Mouse (Mus musculus) embryonic facial prominence, embryonic 13.5 days (tissue): ENCODE measurements around the gene Cdk9. TPM values are rescaled to one million over a fixed set of nuclear protein-coding genes. Genes with fewer than 3 reads are reported as not detected.
A peak's percentile ranks its signal among the peaks of the same experiment; 100 is the strongest.

Experiments used
- ATAC-seq: fragments of 200-750 bp; cut with Nextera tagmentation; 2 replicates; pipeline ENCODE4 v1.8.0; 2017; ENCODE audit warnings: low read depth; ENCODE audit not compliant: insufficient number of reproducible peaks, insufficient read depth, low FRiP score, low TSS enrichment
- H3K27ac ChIP-seq: fragments of 300-500 bp; sonication (generic); 2 replicates; pipeline ENCODE4 v1.5.1; 2015; ENCODE audit warnings: moderate library complexity, mild to moderate bottlenecking, inconsistent platforms
- H3K27me3 ChIP-seq: fragments of 300-500 bp; sonication (generic); 2 replicates; pipeline ENCODE4 v1.6.1; 2015; ENCODE audit warnings: mild to moderate bottlenecking, inconsistent platforms
- H3K36me3 ChIP-seq: fragments of 300-500 bp; sonication (generic); 2 replicates; pipeline ENCODE4 v1.6.1; 2015; ENCODE audit warnings: mild to moderate bottlenecking, inconsistent platforms
- H3K4me1 ChIP-seq: fragments of 300-500 bp; sonication (generic); 2 replicates; pipeline ENCODE4 v1.6.1; 2015; ENCODE audit warnings: inconsistent platforms
- H3K4me2 ChIP-seq: fragments of 300-500 bp; sonication (generic); 2 replicates; pipeline ENCODE4 v1.6.1; 2015; ENCODE audit warnings: moderate library complexity, mild to moderate bottlenecking, inconsistent platforms
- H3K4me3 ChIP-seq: fragments of 300-500 bp; sonication (generic); 2 replicates; pipeline ENCODE4 v1.5.1; 2015; ENCODE audit warnings: mild to moderate bottlenecking, inconsistent platforms
- H3K9ac ChIP-seq: fragments of 300-500 bp; sonication (generic); 2 replicates; pipeline ENCODE4 v1.6.1; 2015; ENCODE audit warnings: mild to moderate bottlenecking, inconsistent platforms
- H3K9me3 ChIP-seq: fragments of 300-500 bp; sonication (generic); 2 replicates; pipeline ENCODE4 v1.6.1; 2016; ENCODE audit warnings: inconsistent platforms
- WGBS: fragments of 180-500 bp; shearing (Covaris S2); methylation state at CpG from one replicate; pipeline ENCODE4 v1.1.7; 2015; ENCODE audit warnings: mixed read lengths; 5-methylcytosine and 5-hydroxymethylcytosine counted together
- polyA plus RNA-seq: library from polyadenylated mRNA; unstranded; fragments of >200 nt; fragmentation: Nextera tagmentation; extraction: Ambion mirVana; gene quantifications from 2 replicates; pipeline ENCODE4 v1.2.1, GENCODE M21; 2015

The Cdk9 gene
- polyA plus RNA-seq, 1 experiment from 2014 or later: 114 TPM

DNA sequence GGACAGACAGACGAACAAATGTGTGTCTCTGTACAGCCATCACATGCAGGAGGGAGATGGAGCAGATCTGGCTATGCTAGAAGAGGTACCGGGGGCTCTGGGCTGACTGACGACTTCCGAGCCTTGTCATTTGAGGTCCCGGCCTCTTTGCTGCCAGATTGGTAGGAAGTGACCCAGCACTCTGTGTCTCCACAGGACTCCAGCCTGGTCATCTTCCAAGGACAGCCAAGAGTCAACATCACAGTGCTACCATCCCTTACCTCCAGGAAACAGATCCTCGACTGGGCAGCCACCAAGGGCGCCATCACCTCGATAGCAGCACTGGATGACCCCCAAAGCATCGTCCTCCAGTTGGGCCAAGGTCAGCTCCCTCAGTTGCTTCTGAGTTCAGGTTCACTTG lies 41.7 kb downstream of the Cdk9 start:
- ATAC-seq: no peak
- WGBS: 85% methylated on average over 9 of the region's 9 CpGs
- Histone ChIP-seq H3K4me3 (no peak overlapping the region), H3K9me3 (no peaks in the 10 kb centered on the region), H3K9ac (no peak overlapping the region), H3K36me3 (peaks cover 37% of the 10 kb centered on the region; the same call in 1 of the 2 replicates), H3K4me1 (no peaks in the 10 kb centered on the region), H3K27ac (no peak overlapping the region), H3K27me3 (no peaks in the 10 kb centered on the region), H3K4me2 (no peak overlapping the region)

DNA sequence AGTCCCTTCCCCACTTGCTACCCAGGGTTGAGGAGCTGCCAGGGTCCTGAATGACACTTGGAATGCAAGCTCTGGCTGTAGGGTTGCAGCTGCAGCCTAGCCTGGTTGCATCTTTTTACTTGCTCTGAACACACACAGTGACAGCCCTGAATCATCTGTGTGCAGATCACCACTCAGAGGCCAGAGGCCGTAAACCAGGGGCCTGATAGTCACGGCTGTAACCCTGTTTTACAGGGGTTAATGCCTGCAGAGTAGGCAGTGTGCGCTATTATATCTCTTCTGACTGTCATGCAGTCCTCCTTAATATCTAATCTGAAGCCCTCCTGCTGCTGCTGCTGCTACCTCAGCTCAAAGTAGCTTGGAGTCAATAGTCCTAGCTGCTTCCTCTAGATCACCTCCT lies 43.0 kb downstream of the Cdk9 start:
- 78% methylated on average over 3 of the region's 3 CpGs for WGBS
- no peak overlapping the region for H3K4me3 ChIP-seq
- ATAC-seq: no peak
- no peaks in the 10 kb centered on the region for H3K9me3 ChIP-seq
- H3K27me3 ChIP-seq: no peaks in the 10 kb centered on the region
- no peak overlapping the region for H3K9ac ChIP-seq
- H3K27ac ChIP-seq: no peak overlapping the region
- no peaks in the 10 kb centered on the region for H3K4me1 ChIP-seq
- H3K4me2 ChIP-seq: no peak overlapping the region
- peaks cover 29% of the 10 kb centered on the region; the same call in 1 of the 2 replicates for H3K36me3 ChIP-seq

DNA sequence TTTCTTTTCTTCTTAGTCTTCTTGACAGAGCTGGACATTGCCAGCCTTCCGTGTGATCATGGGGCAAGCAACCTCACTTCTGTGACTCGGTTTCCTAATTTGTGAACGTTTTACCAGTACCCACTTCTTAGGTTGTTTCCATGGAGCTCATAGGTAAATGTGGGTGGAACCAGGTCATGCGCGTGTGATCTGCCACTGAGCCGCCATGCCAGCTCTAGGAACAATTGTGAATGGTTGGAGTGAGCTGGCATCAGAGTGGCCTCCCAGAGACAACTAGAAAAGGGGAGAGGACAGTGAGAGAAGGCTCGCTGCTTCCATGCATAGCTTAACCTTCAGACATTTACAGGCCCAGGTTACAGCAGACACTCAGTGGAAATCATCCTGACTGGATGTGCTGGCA lies 44.7 kb downstream of the Cdk9 start:
- 91% methylated on average over 7 of the region's 7 CpGs for WGBS
- no peaks in the 10 kb centered on the region for H3K27me3 ChIP-seq
- no peak overlapping the region for H3K4me3 ChIP-seq
- no peaks in the 10 kb centered on the region for H3K4me1 ChIP-seq
- H3K36me3 ChIP-seq: peaks cover 22% of the 10 kb centered on the region; the same call in 1 of the 2 replicates
- H3K9ac ChIP-seq: no peak overlapping the region
- 0 out of 2 replicates have a peak overlapping the region, but pooled peaks have one; percentile 2 for H3K27ac ChIP-seq
- H3K4me2 ChIP-seq: no peak overlapping the region
- ATAC-seq: no peak
- no peaks in the 10 kb centered on the region for H3K9me3 ChIP-seq

DNA sequence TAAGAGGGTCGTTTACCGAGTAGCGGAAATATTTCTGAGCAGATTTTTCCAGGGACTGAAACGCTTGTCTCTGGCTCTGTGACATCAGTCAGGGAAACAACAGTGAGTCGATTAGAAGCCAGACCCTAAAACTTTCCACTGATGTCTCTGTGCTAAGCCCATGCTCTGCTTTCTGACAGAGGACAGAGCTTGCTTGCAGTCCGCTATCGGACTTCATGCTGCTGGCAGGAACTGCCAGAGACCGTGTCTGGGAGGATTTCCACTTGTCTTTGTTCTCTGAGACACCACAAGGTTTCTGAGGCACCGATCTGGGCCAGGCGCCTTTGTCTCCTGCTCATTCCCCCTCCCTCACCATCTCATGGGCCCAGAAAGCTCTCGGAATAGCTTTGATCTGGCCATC lies 45.1 kb downstream of the Cdk9 start:
- no peaks in the 10 kb centered on the region for H3K27me3 ChIP-seq
- no peak overlapping the region for H3K4me2 ChIP-seq
- H3K9ac ChIP-seq: no peak overlapping the region
- ATAC-seq: no peak
- WGBS: 53% methylated on average over 11 of the region's 11 CpGs
- H3K27ac ChIP-seq: 0 out of 2 replicates have a peak overlapping the region, but pooled peaks have one; percentile 2
- no peaks in the 10 kb centered on the region for H3K9me3 ChIP-seq
- peaks cover 18% of the 10 kb centered on the region; the same call in 1 of the 2 replicates for H3K36me3 ChIP-seq
- no peaks in the 10 kb centered on the region for H3K4me1 ChIP-seq
- no peak overlapping the region for H3K4me3 ChIP-seq

DNA sequence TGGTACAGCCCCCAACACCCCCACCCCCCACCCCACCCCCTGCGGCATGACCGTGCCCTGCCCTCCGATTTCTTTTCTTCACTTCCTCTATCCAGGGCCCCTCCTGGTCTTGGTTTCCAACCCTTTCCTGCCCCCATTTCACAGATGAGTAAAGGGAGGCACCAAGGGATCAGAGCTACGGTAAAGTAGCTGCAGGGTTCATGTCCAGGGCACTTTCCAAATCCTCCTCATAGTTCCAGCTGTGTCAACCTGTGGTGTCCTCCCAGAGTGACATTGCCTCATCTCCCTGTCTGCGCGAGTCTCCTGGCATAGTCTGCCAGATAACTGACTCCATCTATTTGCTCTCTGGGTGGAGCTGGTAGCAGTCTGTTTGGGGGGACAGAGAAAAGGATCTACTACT lies 47.0 kb downstream of the Cdk9 start:
- 81% methylated on average over 6 of the region's 6 CpGs for WGBS
- peaks cover 6% of the 10 kb centered on the region; the same call in 1 of the 2 replicates for H3K4me1 ChIP-seq
- H3K9ac ChIP-seq: no peak overlapping the region
- H3K27ac ChIP-seq: no peak overlapping the region
- no peaks in the 10 kb centered on the region for H3K27me3 ChIP-seq
- no peaks in the 10 kb centered on the region for H3K9me3 ChIP-seq
- no peak for ATAC-seq
- 0 out of 2 replicates have a peak, but pooled peaks cover 8% of the 10 kb centered on the region for H3K36me3 ChIP-seq
- H3K4me3 ChIP-seq: no peak overlapping the region
- H3K4me2 ChIP-seq: no peak overlapping the region

DNA sequence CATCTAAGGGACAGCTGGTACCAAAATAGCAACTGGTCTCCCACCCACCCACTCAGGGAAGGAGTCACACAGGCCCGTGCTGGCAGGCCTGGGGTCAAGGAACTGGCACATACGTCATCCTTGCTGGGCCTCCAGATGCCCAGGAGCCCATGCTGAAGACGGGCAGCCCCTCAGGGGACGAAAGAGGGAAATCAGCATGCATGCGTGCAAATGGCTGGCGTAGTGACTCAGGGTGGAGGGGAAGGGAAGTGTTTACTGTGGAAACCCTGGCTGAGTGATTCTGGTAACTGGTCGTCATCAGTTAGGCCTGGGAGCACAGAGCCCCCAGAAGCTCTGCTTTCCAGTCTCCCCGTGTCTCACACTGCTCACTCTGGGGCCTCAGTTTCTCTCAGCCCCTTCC lies 47.5 kb downstream of the Cdk9 start:
- no peak for ATAC-seq
- Histone ChIP-seq H3K9ac (no peak overlapping the region), H3K4me2 (no peak overlapping the region), H3K36me3 (0 out of 2 replicates have a peak, but pooled peaks cover 8% of the 10 kb centered on the region), H3K27me3 (no peaks in the 10 kb centered on the region), H3K4me1 (peaks cover 6% of the 10 kb centered on the region; the same call in 1 of the 2 replicates), H3K4me3 (no peak overlapping the region), H3K9me3 (no peaks in the 10 kb centered on the region), H3K27ac (no peak overlapping the region)
- WGBS: 70% methylated on average over 8 of the region's 8 CpGs

DNA sequence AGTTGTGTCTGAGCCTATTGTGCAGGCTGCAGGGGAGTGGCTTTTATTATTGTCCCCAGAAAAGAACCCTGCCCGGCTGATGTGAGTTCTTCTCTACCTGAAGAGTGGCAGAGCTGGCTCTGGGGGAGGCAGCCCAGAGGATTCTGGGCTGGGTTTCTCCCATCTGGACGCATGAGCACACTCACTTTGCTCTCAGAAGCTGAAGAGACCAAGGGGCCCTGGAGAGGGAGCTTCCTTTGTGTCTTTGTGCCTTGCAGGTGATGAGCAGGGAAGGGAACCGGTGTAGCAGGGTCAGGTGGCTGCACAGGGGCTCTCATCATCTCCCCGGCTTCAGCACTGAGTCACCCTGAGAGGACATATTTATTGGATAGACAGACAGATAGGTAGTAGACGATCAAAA lies 50.6 kb downstream of the Cdk9 start:
- ATAC-seq: no peak
- peak overlapping the region; percentile 46; the same call in 1 of the 2 replicates for H3K9ac ChIP-seq
- peak overlapping the region; percentile 64; the same call in 1 of the 2 replicates for H3K27ac ChIP-seq

DNA sequence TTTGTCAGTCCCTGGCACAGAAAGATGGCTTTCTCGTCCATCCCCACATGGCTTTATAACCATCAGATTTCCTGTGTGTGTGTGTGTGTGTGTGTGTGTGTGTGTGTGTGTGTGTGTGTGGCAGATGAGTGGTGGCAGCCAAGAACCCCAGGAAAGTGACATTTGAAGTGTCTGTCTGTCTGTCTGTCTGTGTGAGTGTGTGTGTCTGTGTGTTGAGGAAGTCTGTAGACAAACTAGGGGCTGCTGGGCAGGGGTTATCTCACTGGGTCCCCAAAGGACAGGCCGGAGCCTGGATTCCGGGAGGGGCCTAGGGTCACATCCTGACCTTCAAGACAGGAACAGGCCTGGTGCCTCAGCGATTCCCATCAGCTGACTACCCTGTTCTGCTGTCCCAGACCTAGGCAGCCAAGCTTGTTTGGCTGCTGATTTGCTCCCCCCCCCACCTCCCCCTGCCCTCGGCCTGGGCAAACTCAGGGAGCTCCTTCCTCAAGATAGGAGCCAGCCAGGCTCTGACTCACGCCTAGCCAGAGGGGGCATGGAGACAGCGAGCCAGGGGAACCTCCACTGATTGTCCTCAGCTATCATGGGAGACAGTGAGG lies 51.3 kb downstream of the Cdk9 start:
- Histone ChIP-seq H3K4me2 (no peak overlapping the region), H3K9ac (peak overlapping the region; percentile 46; the same call in 1 of the 2 replicates), H3K9me3 (no peaks in the 10 kb centered on the region), H3K27me3 (no peaks in the 10 kb centered on the region), H3K4me1 (peaks cover 6% of the 10 kb centered on the region; the same call in 1 of the 2 replicates), H3K36me3 (peaks cover 9% of the 10 kb centered on the region; the same call in 1 of the 2 replicates), H3K4me3 (no peak overlapping the region), H3K27ac (peak overlapping the region; percentile 64; the same call in 1 of the 2 replicates)
- 36% methylated on average over 7 of the region's 7 CpGs for WGBS
- no peak for ATAC-seq

More for the DNA sequence above, 50.6 kb downstream of the Cdk9 start:
- no peak overlapping the region for H3K4me3 ChIP-seq
- WGBS: 51% methylated on average over 5 of the region's 5 CpGs
- H3K27me3 ChIP-seq: no peaks in the 10 kb centered on the region
- peaks cover 6% of the 10 kb centered on the region; the same call in 1 of the 2 replicates for H3K4me1 ChIP-seq
- H3K9me3 ChIP-seq: no peaks in the 10 kb centered on the region
- H3K36me3 ChIP-seq: peaks cover 9% of the 10 kb centered on the region; the same call in 1 of the 2 replicates
- H3K4me2 ChIP-seq: no peak overlapping the region

DNA sequence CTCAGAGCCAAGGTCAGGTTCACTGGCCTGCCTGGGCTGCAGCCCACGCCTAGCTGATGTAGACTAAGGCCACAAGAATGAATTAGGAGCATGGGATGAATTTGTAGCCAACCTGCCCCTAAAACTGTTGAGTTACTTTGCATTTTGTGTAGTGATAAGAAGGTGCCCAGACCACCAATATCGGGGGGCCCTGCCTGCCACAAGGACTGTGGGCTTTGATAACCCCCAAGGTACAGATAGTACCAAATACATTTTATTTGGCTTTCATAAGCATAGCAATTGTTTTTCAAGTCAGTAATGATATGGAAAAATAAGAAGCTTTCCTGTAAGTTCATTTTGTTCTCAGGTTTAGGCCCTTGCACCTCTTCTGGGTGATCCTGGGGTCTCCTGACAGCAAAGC lies 54.0 kb downstream of the Cdk9 start:
- H3K27me3 ChIP-seq: no peaks in the 10 kb centered on the region
- ATAC-seq: no peak
- no peaks in the 10 kb centered on the region for H3K9me3 ChIP-seq
- H3K9ac ChIP-seq: no peak overlapping the region
- H3K27ac ChIP-seq: no peak overlapping the region
- peaks cover 9% of the 10 kb centered on the region; the same call in 1 of the 2 replicates for H3K36me3 ChIP-seq
- H3K4me3 ChIP-seq: no peak overlapping the region
- H3K4me2 ChIP-seq: no peak overlapping the region
- WGBS: 84% methylated on average over 2 of the region's 2 CpGs
- H3K4me1 ChIP-seq: peaks cover 28% of the 10 kb centered on the region

DNA sequence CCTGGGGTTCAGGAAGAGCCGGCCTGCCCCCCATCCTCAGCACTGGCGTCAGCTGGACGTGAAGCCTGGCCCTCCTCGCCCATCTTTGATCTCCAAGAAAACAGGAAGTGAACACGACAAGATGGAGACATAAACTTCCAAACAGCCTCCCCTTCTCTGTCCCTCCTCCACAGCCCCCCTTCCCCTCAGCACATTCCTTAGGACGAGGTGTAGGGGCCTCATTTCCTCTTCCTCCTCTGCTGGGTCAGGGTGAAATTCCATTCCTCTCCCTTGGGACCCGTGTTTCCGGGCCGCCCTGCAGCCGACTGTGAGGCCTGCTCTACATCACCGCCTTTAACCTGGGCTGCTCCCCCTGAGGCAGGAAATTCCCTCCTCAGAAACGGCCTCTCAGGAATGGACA lies 57.0 kb downstream of the Cdk9 start:
- ATAC-seq: no peak
- H3K4me1 ChIP-seq: peaks cover 27% of the 10 kb centered on the region

More for the DNA sequence above, 57.0 kb downstream of the Cdk9 start:
- Histone ChIP-seq H3K4me3 (no peak overlapping the region), H3K27me3 (no peaks in the 10 kb centered on the region), H3K36me3 (peaks cover 9% of the 10 kb centered on the region; the same call in 1 of the 2 replicates), H3K27ac (peak overlapping the region; percentile 70), H3K9me3 (no peaks in the 10 kb centered on the region), H3K9ac (no peak overlapping the region), H3K4me2 (no peak overlapping the region)
- WGBS: 28% methylated on average over 12 of the region's 12 CpGs
